25 mouse cellular contexts compared by ENCODE assay signal in genomic region chr12:80395270-80395669, GRCm38 (mm10). TPM values are rescaled to one million over a fixed set of nuclear protein-coding genes. Genes with fewer than 3 reads are reported as not detected.
A peak's percentile ranks its signal among the peaks of the same experiment; 100 is the strongest.
DNase-seq lines count a peak whose midpoint lies in the region; TF ChIP-seq lines count a peak whose summit lies in the region.
"Had no signal": no experiment of that assay in that cellular context is flagged by ENCODE, and none has a peak within 500 bp of the region (broad histone marks: within the 10 kb centered on the region; RNA-seq: fewer than 3 reads in every experiment).

No protein-coding gene starts in this region.

- peak; percentile 55 to 69 for DNase-seq in frontal cortex, adult 2 months (ENCODE audit: extremely low spot score in 1 of 2, low spot score in 1 of 2)
- no peak for DNase-seq in frontal cortex, postnatal 14 days (ENCODE audit: low spot score in 2 of 2)
- peak in 1 of 2 experiments; percentile 22 for DNase-seq in layer of hippocampus, adult 2 months (ENCODE audit: low spot score in 2 of 2)
- no peak for DNase-seq in layer of hippocampus, postnatal 14 days (ENCODE audit: low spot score in 2 of 2)
- DNase-seq in left cerebral cortex, adult 2 months (ENCODE audit: extremely low spot score in 1 of 2, low spot score in 2 of 2) = peak in 1 of 2 experiments; percentile 41
- no peak for DNase-seq in left cerebral cortex, postnatal 10 days (ENCODE audit: extremely low spot score in 1 of 2, low spot score in 2 of 2)
- peak; percentile 84 for DNase-seq in brain, adult 2 months (ENCODE audit: low read depth, low spot score)
- DNase-seq in thymus, postnatal 36 days = no peak
- DNase-seq: adrenal gland, postnatal 10 days; adrenal gland, postnatal 36 days; B cell, adult 2 months; cerebellum, adult 11 months; cerebellum, adult 2 months; cerebellum, adult 9-11 months; cerebellum, postnatal 25 days; forebrain, postnatal 0 days; gastrocnemius, postnatal 25 days; heart, adult 2 months; heart, postnatal 14 days had no signal

- intact Hi-C loops in left cerebral cortex, adult 2 months (cut with DNase I) = no loop called here
- intact Hi-C loops in left cerebral cortex, postnatal 10 days (cut with DNase I) = no loop called here

- no peak overlapping the region for H3K4me3 ChIP-seq in layer of hippocampus, adult 2 months
- H3K4me3 ChIP-seq in left cerebral cortex, adult 2 months = no peak overlapping the region
- H3K4me3 ChIP-seq: embryonic facial prominence, embryonic 12.5 days; embryonic facial prominence, embryonic 15.5 days; heart, adult 2 months; heart, embryonic 10.5 days; heart, embryonic 13.5 days; hindbrain, embryonic 12.5 days; hindbrain, embryonic 15.5 days had no signal

- TF ChIP-seq CTCF in layer of hippocampus, adult 2 months (conservative IDR thresholded peaks at IDR 0.05) = no peak
- no peak for TF ChIP-seq CTCF in left cerebral cortex, adult 2 months (IDR thresholded peaks at IDR 0.05)

- H3K27ac ChIP-seq in layer of hippocampus, adult 2 months = peak overlapping the region; percentile 64; the same call in 1 of the 2 replicates
- H3K27ac ChIP-seq in left cerebral cortex, adult 2 months = peak overlapping the region; percentile 73
- H3K27ac ChIP-seq: embryonic facial prominence, embryonic 12.5 days; embryonic facial prominence, embryonic 15.5 days; heart, adult 2 months; heart, embryonic 10.5 days; heart, embryonic 13.5 days; hindbrain, embryonic 12.5 days; hindbrain, embryonic 15.5 days had no signal

RNA-seq across cellular contexts. Expression of gene Dcaf5, which starts 41.1 kb away (rescaled TPM):
- 44.5 and 45.2 TPM in 2 replicates for polyA plus RNA-seq in frontal cortex, adult 2 months (2012; rRNA removed)
- 10 to 100 TPM; 74.7 to 75.4 TPM for total RNA-seq in layer of hippocampus, adult 2 months (2021)
- 10 to 100 TPM; 59.4 to 70.9 TPM for total RNA-seq in layer of hippocampus, postnatal 14 days (2021)
- total RNA-seq in left cerebral cortex, adult 2 months (2021) = 10 to 100 TPM; 75.9 to 80.7 TPM
- total RNA-seq in left cerebral cortex, postnatal 10 days (2021) = 10 to 100 TPM; 71.3 to 72.2 TPM

Comparison
In these comparisons a context has a peak if more than half of its experiments do, and no peak if none do; other contexts are left out.
1. DNase-seq: peak in frontal cortex, adult 2 months (2 of 2) and brain, adult 2 months (single experiment); none in frontal cortex, postnatal 14 days (0 of 2), layer of hippocampus, postnatal 14 days (0 of 2), left cerebral cortex, postnatal 10 days (0 of 2) and thymus, postnatal 36 days (0 of 2).